Mouse (Mus musculus): ENCODE measurements at regions not wholly inside any gene's neighbourhood (a gene's known extent, or its start where the extent isn't known, plus 50 kb on each side); places are given as distances from the start of the nearest gene placed in this dataset.

DNA sequence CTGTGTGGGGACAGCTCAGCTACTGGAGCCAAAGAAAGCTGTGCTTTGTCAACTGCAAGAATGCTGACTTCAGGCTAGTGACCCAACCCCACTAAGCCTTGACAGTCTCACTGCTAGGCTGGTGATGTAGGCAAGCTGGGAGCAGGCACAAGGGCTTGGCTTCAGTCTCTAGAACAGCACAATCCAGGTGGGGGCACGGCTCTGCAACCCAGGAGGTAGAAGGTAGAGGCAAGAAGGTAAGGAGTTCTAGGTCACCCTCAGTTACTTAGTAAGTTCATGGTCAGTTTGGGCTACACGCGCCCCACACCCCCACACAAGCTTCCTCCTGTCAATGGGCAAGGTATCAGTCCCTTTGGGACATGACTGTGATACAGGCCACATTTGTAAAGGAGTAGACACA is 54.2 kb upstream of the 1700021F07Rik start:
- ChIA-PET CTCF (no interaction called here), POLR2A (no interaction called here)
- no peaks in the 10 kb centered on the region for H3K27me3 ChIP-seq
- no peak for DNase-seq (ENCODE audit: low read depth, low spot score)
- no peak for TF ChIP-seq CTCF (IDR thresholded peaks at IDR 0.05)
- in situ Hi-C loops (cut with MboI; ENCODE audit: low pct_unique_long_range_greater_than_20kb), result no loop called here
- no peak for ATAC-seq

DNA sequence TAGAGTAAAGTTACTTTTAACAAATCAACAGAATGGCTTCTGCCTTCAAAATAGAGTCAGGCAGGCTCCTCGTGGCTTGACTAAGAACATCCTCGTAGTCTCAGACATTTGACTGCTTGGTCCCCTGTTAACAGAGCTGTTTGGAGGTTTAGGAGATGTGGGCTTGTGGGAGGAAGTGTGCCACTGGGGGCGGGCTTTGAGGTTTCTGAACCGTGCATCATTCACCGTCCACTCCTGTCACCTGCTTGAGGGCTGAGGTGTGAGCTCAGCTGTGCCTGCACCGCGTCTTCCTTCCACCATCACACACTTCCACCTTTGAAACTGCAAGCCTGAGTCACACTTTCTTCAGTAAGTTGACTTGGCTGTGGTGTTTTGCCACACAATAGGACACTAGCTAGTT is 52.6 kb upstream of the 1700021F07Rik start:
- no peak for ATAC-seq
- POLR2A ChIA-PET, result no interaction called here
- CTCF ChIA-PET, result no interaction called here
- no peak for TF ChIP-seq CTCF (IDR thresholded peaks at IDR 0.05)
- no peak for DNase-seq (ENCODE audit: low read depth, low spot score)
- in situ Hi-C loops (cut with MboI; ENCODE audit: low pct_unique_long_range_greater_than_20kb), result no loop called here
- H3K27me3 ChIP-seq, result no peaks in the 10 kb centered on the region

Data from Patski (cell line).